Mouse (Mus musculus) megakaryocyte progenitor cell, adult 5-6 weeks (primary cell): ENCODE results near the gene Bicral. TPM values are rescaled to one million over a fixed set of nuclear protein-coding genes. Genes with fewer than 3 reads are reported as not detected.

ENCODE experiments used
- ATAC-seq: replicated peaks from 2 replicates; pipeline ENCODE4 v1.8.0; 2016; ENCODE audit warnings: mild to moderate bottlenecking, moderate TSS enrichment, inconsistent platforms; ENCODE audit not compliant: poor library complexity
- total RNA-seq, 2 experiments: library from RNA; stranded (forward) in 1 of 2; stranded (reverse) in 1 of 2; fragments of 157-497, 149-512 nt in 1 of 2; fragments of 200-1000 nt in 1 of 2; gene quantifications; 2 replicates each; pipeline versions ENCODE4 v1.2.3 to v1.2.4; 2015 to 2017

The Bicral gene
- total RNA-seq (2015) (20.9 and 26.1 TPM in 2 replicates), total RNA-seq (2017) (16.2 and 20.3 TPM in 2 replicates)

- peak; percentile 18 for ATAC-seq
These were observed at the start of gene Bicral for GRCm38 (mm10) chr17:46857903-46858748. Bicral (minus strand) TSS chr17:46858482.

- ATAC-seq, result peak; percentile 98
These were observed 45.7 kb upstream of the Bicral start for GRCm38 (mm10) chr17:46903876-46904490.

GRCm38 (mm10) chr17:46900941-46901340 lies 42.7 kb upstream of the Bicral start:
- ATAC-seq, result no peak

- no peak for ATAC-seq
These were observed 39.1 kb upstream of the Bicral start for GRCm38 (mm10) chr17:46897221-46897950.

- ATAC-seq, result no peak
These were observed 37.1 kb upstream of the Bicral start for GRCm38 (mm10) chr17:46895426-46895825.

- peak; percentile 1 for ATAC-seq
These were observed 32.7 kb upstream of the Bicral start for GRCm38 (mm10) chr17:46890843-46891594.

- ATAC-seq, result peak; percentile 81
These were observed 32.0 kb upstream of the Bicral start, which contains the start of gene Tbcc for GRCm38 (mm10) chr17:46890116-46890815. Tbcc (plus strand) TSS chr17:46890684.

GRCm38 (mm10) chr17:46889450-46890084 lies 31.3 kb upstream of the Bicral start:
- peak; percentile 16 for ATAC-seq

GRCm38 (mm10) chr17:46888511-46889212 lies 30.4 kb upstream of the Bicral start:
- 0 out of 2 replicates have a peak, but pooled peaks have one; percentile 19 for ATAC-seq

GRCm38 (mm10) chr17:46885910-46886643 lies 27.8 kb upstream of the Bicral start:
- peak; percentile 24 for ATAC-seq

- ATAC-seq, result 0 out of 2 replicates have a peak, but pooled peaks have one; percentile 15
These were observed 27.1 kb upstream of the Bicral start for GRCm38 (mm10) chr17:46885218-46885909.

- ATAC-seq, result no peak
These were observed 26.5 kb upstream of the Bicral start for GRCm38 (mm10) chr17:46884766-46885165.

GRCm38 (mm10) chr17:46883107-46883506 lies 24.8 kb upstream of the Bicral start:
- no peak for ATAC-seq

- ATAC-seq, result no peak
These were observed 23.4 kb upstream of the Bicral start for GRCm38 (mm10) chr17:46881728-46882127.

- peak; percentile 21 for ATAC-seq
These were observed 22.0 kb upstream of the Bicral start for GRCm38 (mm10) chr17:46880322-46880721.

GRCm38 (mm10) chr17:46879841-46880311 lies 21.6 kb upstream of the Bicral start:
- ATAC-seq, result peak; percentile 56

GRCm38 (mm10) chr17:46877061-46877460 lies 18.8 kb upstream of the Bicral start:
- no peak for ATAC-seq
